Mouse (Mus musculus) G1E (cell line): ENCODE data around the gene Tap2.

ENCODE experiments used
- CTCF ChIP-seq: IDR thresholded peaks from 2 replicates; pipeline ENCODE4 v1.5.1; 2012; ENCODE audit warnings: low read depth, low read length, inconsistent platforms, mixed read lengths
- GATA1 ChIP-seq: IDR thresholded peaks from 2 replicates; pipeline ENCODE4 v1.6.1; 2012; ENCODE audit warnings: borderline replicate concordance, low read length, inconsistent platforms, mixed read lengths
- GATA2 ChIP-seq: IDR thresholded peaks from 2 replicates; pipeline ENCODE4 v1.6.1; 2012; ENCODE audit warnings: low read depth, low read length, inconsistent platforms, borderline replicate concordance
- POLR2AphosphoS5 ChIP-seq: IDR thresholded peaks from 2 replicates; pipeline ENCODE4 v1.6.1; 2012; ENCODE audit warnings: low read depth, low read length, inconsistent platforms; ENCODE audit not compliant: insufficient replicate concordance
- TAL1 ChIP-seq: conservative IDR thresholded peaks from 2 replicates; pipeline ENCODE4 v1.6.1; 2012; ENCODE audit warnings: low read depth, low read length, inconsistent platforms, mixed read lengths

GRCm38 (mm10) chr17:34187261-34187916, 15.9 kb upstream of the Tap2 start, which contains the start of the genes Tap1 and Psmb9:
- TF ChIP-seq CTCF (no peak), GATA1 (no peak), GATA2 (no peak), TAL1 (no peak), POLR2AphosphoS5 (no peak)
